Mouse (Mus musculus): ENCODE results near the gene Plekha8. TPM values are rescaled to one million over a fixed set of nuclear protein-coding genes. Genes with fewer than 3 reads are reported as not detected.
A peak's percentile ranks its signal among the peaks of the same experiment; 100 is the strongest.

Plekha8 gene
- total and polyA plus RNA-seq, 2 experiments from 2014 or later: 4.7 to 19.3 TPM

DNA sequence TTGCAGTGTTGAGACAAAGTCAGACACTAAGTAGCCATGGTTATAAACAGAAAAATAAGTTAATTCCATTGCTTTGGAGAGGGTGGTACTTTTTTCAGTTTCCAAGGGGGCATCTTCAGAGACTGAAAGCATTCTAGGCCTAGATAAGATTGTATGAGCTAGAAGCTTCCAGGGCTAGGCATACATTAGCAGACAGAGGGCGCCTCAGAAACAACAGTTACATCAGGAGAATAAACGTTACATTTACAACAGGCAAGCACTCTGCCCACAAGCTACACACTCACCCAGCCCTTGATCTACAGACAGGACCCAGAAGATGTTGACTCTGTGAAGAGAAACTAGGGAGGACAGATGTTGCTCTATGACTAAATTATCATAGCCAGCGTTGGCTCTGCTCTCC, 36.6 kb downstream of the Plekha8 start:
- peaks cover 30% of the 10 kb centered on the region for H3K36me3 ChIP-seq (ENCODE audit: insufficient read depth)
- H3K4me3 ChIP-seq (ENCODE audit: low read depth, low read length): no peak overlapping the region
- H3K27ac ChIP-seq (ENCODE audit: low read depth, low read length): no peak overlapping the region
- peak; percentile 67 for TF ChIP-seq CTCF (IDR thresholded peaks at IDR 0.05; ENCODE audit: low read depth)
- no peaks in the 10 kb centered on the region for H3K9me3 ChIP-seq (ENCODE audit: low read length)
- 44% methylated on average over 3 of the region's 3 CpGs for WGBS
- H3K4me2 ChIP-seq (ENCODE audit: low read depth): no peak overlapping the region
- no peaks in the 10 kb centered on the region for H3K4me1 ChIP-seq (ENCODE audit: insufficient read depth)
- DNase-seq: peak; percentile 63
- no peak overlapping the region for H3K9ac ChIP-seq
- ATAC-seq: peak; percentile 78
- H3K27me3 ChIP-seq (ENCODE audit: insufficient read depth, low read length): no peaks in the 10 kb centered on the region

DNA sequence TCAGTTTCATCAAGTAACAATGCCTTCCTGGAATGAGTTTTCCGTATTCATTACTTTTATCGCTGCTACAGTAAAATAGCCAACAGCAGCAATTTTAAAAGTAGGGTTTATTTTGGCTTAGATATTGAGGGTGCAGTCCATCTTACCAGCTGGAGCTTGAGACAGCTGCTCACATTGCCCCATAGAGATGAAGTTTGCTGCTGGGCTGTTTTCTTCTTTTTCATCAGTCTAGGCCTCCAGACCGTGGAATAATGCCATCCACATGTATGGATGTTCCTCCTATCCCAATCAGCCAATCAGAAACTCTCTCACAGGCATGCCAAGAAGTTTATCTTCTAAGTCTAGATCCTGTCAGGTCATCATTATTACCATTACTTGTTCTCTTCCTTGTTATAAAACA, 45.0 kb downstream of the Plekha8 start:
- H3K4me1 ChIP-seq (ENCODE audit: insufficient read depth): no peaks in the 10 kb centered on the region
- H3K9ac ChIP-seq: no peak overlapping the region
- no peak for DNase-seq
- no peak overlapping the region for H3K4me2 ChIP-seq (ENCODE audit: low read depth)
- H3K27ac ChIP-seq (ENCODE audit: low read depth, low read length): no peak overlapping the region
- ATAC-seq: no peak
- no peak for TF ChIP-seq CTCF (IDR thresholded peaks at IDR 0.05; ENCODE audit: low read depth)
- no peaks in the 10 kb centered on the region for H3K27me3 ChIP-seq (ENCODE audit: insufficient read depth, low read length)
- no peak overlapping the region for H3K4me3 ChIP-seq (ENCODE audit: low read depth, low read length)
- H3K9me3 ChIP-seq (ENCODE audit: low read length): no peaks in the 10 kb centered on the region
- H3K36me3 ChIP-seq (ENCODE audit: insufficient read depth): peaks cover 11% of the 10 kb centered on the region
- WGBS: 84% methylated on average over 3 of the region's 3 CpGs

DNA sequence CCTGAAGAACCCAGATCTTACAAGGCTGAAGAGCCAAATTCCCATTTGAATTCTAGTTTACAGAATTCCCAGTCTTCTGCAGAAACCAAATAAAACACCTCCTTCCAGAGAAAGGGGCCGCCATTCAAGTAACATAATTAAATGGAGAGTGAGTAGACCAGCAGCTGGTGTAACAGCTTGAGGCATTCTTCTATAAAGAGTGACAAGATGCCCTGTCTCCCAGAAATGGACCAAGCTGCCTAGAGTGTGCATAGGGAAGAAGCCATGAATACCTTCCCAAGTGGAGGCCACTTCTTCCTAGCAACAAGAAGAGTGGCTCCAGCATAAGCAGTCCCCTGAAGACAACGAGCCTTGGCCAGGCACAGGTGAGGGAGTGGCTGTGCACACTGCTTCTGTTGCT, 47.0 kb downstream of the Plekha8 start:
- Histone ChIP-seq H3K36me3 (ENCODE audit: insufficient read depth) (peaks cover 11% of the 10 kb centered on the region), H3K4me2 (ENCODE audit: low read depth) (no peak overlapping the region), H3K9ac (no peak overlapping the region), H3K9me3 (ENCODE audit: low read length) (no peaks in the 10 kb centered on the region), H3K27ac (ENCODE audit: low read depth, low read length) (no peak overlapping the region), H3K4me1 (ENCODE audit: insufficient read depth) (no peaks in the 10 kb centered on the region), H3K27me3 (ENCODE audit: insufficient read depth, low read length) (no peaks in the 10 kb centered on the region), H3K4me3 (ENCODE audit: low read depth, low read length) (no peak overlapping the region)
- DNase-seq: peak; percentile 13
- TF ChIP-seq CTCF (IDR thresholded peaks at IDR 0.05; ENCODE audit: low read depth): no peak
- ATAC-seq: peak; percentile 55
- WGBS: 52% methylated on average over 2 of the region's 2 CpGs

- Histone ChIP-seq H3K4me1 (ENCODE audit: insufficient read depth) (no peaks in the 10 kb centered on the region), H3K27me3 (ENCODE audit: insufficient read depth, low read length) (no peaks in the 10 kb centered on the region), H3K4me3 (ENCODE audit: low read depth, low read length) (no peak overlapping the region), H3K9me3 (ENCODE audit: low read length) (no peaks in the 10 kb centered on the region), H3K4me2 (ENCODE audit: low read depth) (no peak overlapping the region), H3K27ac (ENCODE audit: low read depth, low read length) (no peak overlapping the region), H3K36me3 (ENCODE audit: insufficient read depth) (peaks cover 11% of the 10 kb centered on the region; the same call in 1 of the 2 replicates), H3K9ac (no peak overlapping the region)
- WGBS: 76% methylated on average over 4 of the region's 4 CpGs
- no peak for DNase-seq
- ATAC-seq: no peak
- no peak for TF ChIP-seq CTCF (IDR thresholded peaks at IDR 0.05; ENCODE audit: low read depth)
These were observed 48.3 kb downstream of the Plekha8 start for GRCm38 (mm10) chr6:54643181-54643580.

GRCm38 (mm10) chr6:54655471-54656095, 60.7 kb downstream of the Plekha8 start:
- Histone ChIP-seq H3K4me3 (ENCODE audit: low read depth, low read length) (no peak overlapping the region), H3K4me1 (ENCODE audit: insufficient read depth) (no peaks in the 10 kb centered on the region), H3K27me3 (ENCODE audit: insufficient read depth, low read length) (no peaks in the 10 kb centered on the region), H3K9ac (no peak overlapping the region), H3K27ac (ENCODE audit: low read depth, low read length) (no peak overlapping the region), H3K36me3 (ENCODE audit: insufficient read depth) (no peaks in the 10 kb centered on the region), H3K9me3 (ENCODE audit: low read length) (no peaks in the 10 kb centered on the region), H3K4me2 (ENCODE audit: low read depth) (no peak overlapping the region)
- no peak for DNase-seq
- no peak for TF ChIP-seq CTCF (IDR thresholded peaks at IDR 0.05; ENCODE audit: low read depth)
- 88% methylated on average over 11 of the region's 11 CpGs for WGBS
- ATAC-seq: no peak

GRCm38 (mm10) chr6:54657861-54658260, 63.0 kb downstream of the Plekha8 start:
- no peaks in the 10 kb centered on the region for H3K4me1 ChIP-seq (ENCODE audit: insufficient read depth)
- ATAC-seq (no peak), DNase-seq (no peak)
- H3K27me3 ChIP-seq (ENCODE audit: insufficient read depth, low read length): no peaks in the 10 kb centered on the region
- no peak overlapping the region for H3K4me2 ChIP-seq (ENCODE audit: low read depth)
- no peak overlapping the region for H3K4me3 ChIP-seq (ENCODE audit: low read depth, low read length)
- H3K27ac ChIP-seq (ENCODE audit: low read depth, low read length): no peak overlapping the region
- TF ChIP-seq CTCF (IDR thresholded peaks at IDR 0.05; ENCODE audit: low read depth): no peak
- H3K36me3 ChIP-seq (ENCODE audit: insufficient read depth): no peaks in the 10 kb centered on the region
- H3K9ac ChIP-seq: no peak overlapping the region
- no peaks in the 10 kb centered on the region for H3K9me3 ChIP-seq (ENCODE audit: low read length)
- 54% methylated on average over 6 of the region's 6 CpGs for WGBS

- H3K9me3 ChIP-seq (ENCODE audit: low read length): no peaks in the 10 kb centered on the region
- 91% methylated on average over 6 of the region's 6 CpGs for WGBS
- no peak overlapping the region for H3K4me3 ChIP-seq (ENCODE audit: low read depth, low read length)
- H3K27ac ChIP-seq (ENCODE audit: low read depth, low read length): no peak overlapping the region
- ATAC-seq (no peak), DNase-seq (no peak)
- no peaks in the 10 kb centered on the region; the same call in 1 of the 2 replicates for H3K36me3 ChIP-seq (ENCODE audit: insufficient read depth)
- TF ChIP-seq CTCF (IDR thresholded peaks at IDR 0.05; ENCODE audit: low read depth): no peak
- no peak overlapping the region for H3K4me2 ChIP-seq (ENCODE audit: low read depth)
- H3K27me3 ChIP-seq (ENCODE audit: insufficient read depth, low read length): no peaks in the 10 kb centered on the region
- no peaks in the 10 kb centered on the region for H3K4me1 ChIP-seq (ENCODE audit: insufficient read depth)
- H3K9ac ChIP-seq: no peak overlapping the region
These were observed 75.0 kb downstream of the Plekha8 start for GRCm38 (mm10) chr6:54669868-54670267.

All from forebrain, postnatal 0 days (tissue).